Mouse (Mus musculus): ENCODE results near the gene Hist1h1t.

Gene Hist1h1t

GRCm38 (mm10) chr13:23738677-23739068, 43.1 kb downstream of the Hist1h1t start, which contains the start of gene Hist1h1c:
Hist1h1c (plus strand) TSS chr13:23738808.
- DNase-seq, result peak; percentile 90

DNA sequence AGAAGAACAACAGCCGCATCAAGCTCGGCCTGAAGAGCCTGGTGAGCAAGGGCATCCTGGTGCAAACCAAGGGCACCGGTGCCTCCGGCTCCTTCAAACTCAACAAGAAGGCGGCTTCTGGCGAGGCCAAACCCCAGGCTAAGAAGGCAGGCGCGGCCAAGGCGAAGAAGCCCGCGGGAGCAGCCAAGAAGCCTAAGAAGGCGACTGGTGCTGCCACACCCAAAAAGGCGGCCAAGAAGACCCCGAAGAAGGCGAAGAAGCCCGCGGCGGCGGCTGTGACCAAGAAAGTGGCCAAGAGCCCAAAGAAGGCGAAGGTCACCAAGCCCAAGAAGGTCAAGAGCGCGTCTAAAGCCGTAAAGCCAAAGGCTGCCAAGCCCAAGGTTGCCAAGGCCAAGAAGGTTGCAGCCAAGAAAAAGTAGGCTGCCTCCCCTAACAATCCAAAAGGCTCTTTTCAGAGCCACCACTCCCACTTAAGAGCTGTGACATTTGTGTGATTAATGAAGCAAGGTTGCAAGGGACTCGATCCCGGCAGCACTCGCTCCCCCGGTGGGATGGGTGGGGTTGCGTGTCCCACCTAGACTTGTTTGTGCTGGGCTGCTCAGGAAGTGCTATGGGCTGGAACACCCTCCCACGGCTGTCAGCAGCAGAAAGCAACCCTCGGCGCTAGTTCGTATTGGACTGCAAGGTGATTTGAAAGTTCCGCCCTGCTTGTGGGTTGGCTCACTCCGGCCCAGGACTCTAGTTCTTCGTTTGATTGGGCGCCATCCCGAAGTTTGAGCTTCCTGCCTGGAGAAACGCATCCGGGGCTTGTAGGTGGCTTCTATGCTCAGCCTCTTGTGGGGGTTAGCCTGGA, 43.7 kb downstream of the Hist1h1t start:
- DNase-seq, result peak; percentile 90 to 93

DNA sequence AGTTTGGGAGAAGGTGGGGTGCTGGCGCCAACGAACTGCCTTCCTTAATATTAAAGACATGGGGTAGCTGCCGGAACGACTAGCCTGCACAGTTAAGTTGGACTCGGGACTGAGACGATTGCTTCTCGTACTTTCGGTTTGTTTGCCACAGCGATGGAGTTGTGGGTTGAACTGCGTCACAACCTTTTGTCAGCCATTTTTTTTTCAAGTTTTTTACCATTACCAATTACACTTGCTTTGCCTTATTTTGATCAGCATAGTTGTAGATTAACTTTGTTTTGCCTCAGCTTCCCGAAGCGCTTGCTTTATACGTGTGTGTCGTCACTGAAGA, 44.3 kb downstream of the Hist1h1t start:
- DNase-seq, result no peak

GRCm38 (mm10) chr13:23740256-23740840, 44.7 kb downstream of the Hist1h1t start:
- DNase-seq, result no peak

GRCm38 (mm10) chr13:23740910-23741309, 45.3 kb downstream of the Hist1h1t start:
- no peak for DNase-seq

GRCm38 (mm10) chr13:23742007-23742406, 46.4 kb downstream of the Hist1h1t start:
- no peak for DNase-seq

DNA sequence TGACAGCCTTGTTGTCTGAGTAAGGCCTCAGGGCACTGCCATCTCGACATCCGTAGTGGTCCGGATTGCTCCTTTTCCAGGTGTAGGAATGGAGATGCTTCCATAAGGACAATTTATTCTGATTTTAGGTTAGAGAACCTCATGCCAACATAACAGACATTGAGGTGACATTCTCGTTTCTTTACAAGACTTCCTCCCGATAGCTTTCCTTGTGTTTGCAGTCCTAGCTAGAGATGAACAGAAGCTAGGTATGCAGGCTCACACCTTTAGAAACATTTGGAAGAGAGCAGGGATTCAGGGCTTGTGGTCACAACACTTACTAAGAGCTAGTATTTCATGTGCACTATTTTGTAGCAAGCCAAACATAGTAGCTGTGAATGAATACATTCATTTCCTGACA, 47.6 kb downstream of the Hist1h1t start:
- DNase-seq, result no peak

GRCm38 (mm10) chr13:23743963-23744362, 48.3 kb downstream of the Hist1h1t start:
- DNase-seq, result no peak

- DNase-seq, result no peak
These were observed 49.1 kb downstream of the Hist1h1t start for GRCm38 (mm10) chr13:23744421-23745380.

DNA sequence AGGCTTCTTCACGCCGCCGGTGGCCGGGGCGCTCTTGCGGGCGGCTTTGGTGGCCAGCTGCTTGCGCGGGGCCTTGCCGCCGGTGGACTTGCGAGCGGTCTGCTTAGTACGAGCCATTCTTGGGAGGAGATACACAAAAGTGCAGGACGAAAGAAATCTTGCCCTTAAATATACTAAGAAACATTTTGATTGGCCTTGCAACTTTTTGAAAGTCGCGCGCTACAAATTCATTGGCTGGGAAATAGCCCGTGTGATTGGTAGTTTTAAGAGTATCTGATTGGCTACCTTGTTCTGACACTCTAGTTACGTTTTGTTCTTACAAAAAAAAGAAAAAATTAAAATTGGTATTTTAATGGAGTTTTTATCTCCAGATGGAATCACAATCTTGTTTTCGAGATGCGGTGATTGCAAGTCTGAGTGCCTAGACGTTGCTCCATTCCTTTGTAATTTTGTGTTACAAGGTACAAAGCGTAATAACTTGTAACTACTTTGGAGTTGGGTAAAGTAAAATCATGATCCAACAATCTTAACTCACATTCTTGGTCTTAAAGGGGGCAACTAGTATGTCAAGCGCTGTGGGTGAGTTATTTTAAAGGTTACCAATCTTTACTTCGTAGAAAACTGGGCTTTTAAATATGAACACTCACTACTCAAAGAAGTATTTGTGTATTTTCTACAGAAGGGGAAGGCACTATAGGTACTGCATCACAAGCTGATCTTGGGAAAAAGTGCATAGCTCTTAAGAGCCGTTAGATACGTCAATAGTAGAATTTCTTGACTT, 50.0 kb downstream of the Hist1h1t start, which contains the start of gene Hist1h3c:
TSS of gene Hist1h3c (minus strand) at position 222 of the 781 bp plus-strand sequence.
- peak; percentile 92 for DNase-seq
